Mouse (Mus musculus): ENCODE measurements around the gene Slamf6. TPM values are rescaled to one million over a fixed set of nuclear protein-coding genes. Genes with fewer than 3 reads are reported as not detected.

Gene Slamf6
- polyA plus RNA-seq, 1 experiment from 2014 or later: 0.18 TPM

- Histone ChIP-seq H3K4me1 (ENCODE audit: insufficient read depth) (no peaks in the 10 kb centered on the region), H3K27ac (ENCODE audit: low read depth) (no peak overlapping the region), H3K27me3 (ENCODE audit: insufficient read depth, low read length) (no peaks in the 10 kb centered on the region), H3K4me2 (no peak overlapping the region), H3K9ac (no peak overlapping the region), H3K9me3 (ENCODE audit: low read depth, low read length) (no peaks in the 10 kb centered on the region), H3K4me3 (ENCODE audit: low read depth, low read length) (no peak overlapping the region), H3K36me3 (ENCODE audit: insufficient read depth) (no peaks in the 10 kb centered on the region)
- 84% methylated on average over 5 of the region's 5 CpGs for WGBS
- no peak for TF ChIP-seq CTCF (IDR thresholded peaks at IDR 0.05; ENCODE audit: low read depth)
- no peak for ATAC-seq (ENCODE audit: insufficient read depth)
- DNase-seq: no peak
Measured at GRCm38 (mm10) chr1:171919193-171919592, 1.9 kb downstream of the Slamf6 start.

GRCm38 (mm10) chr1:171919901-171920510 is 2.7 kb downstream of the Slamf6 start:
- no peaks in the 10 kb centered on the region for H3K4me1 ChIP-seq (ENCODE audit: insufficient read depth)
- no peak overlapping the region for H3K4me2 ChIP-seq
- DNase-seq: no peak
- ATAC-seq (ENCODE audit: insufficient read depth): no peak
- 71% methylated on average over 6 of the region's 6 CpGs for WGBS
- TF ChIP-seq CTCF (IDR thresholded peaks at IDR 0.05; ENCODE audit: low read depth): no peak
- H3K9me3 ChIP-seq (ENCODE audit: low read depth, low read length): no peaks in the 10 kb centered on the region
- H3K27ac ChIP-seq (ENCODE audit: low read depth): no peak overlapping the region
- no peaks in the 10 kb centered on the region for H3K36me3 ChIP-seq (ENCODE audit: insufficient read depth)
- H3K4me3 ChIP-seq (ENCODE audit: low read depth, low read length): no peak overlapping the region
- H3K27me3 ChIP-seq (ENCODE audit: insufficient read depth, low read length): no peaks in the 10 kb centered on the region
- H3K9ac ChIP-seq: no peak overlapping the region

DNA sequence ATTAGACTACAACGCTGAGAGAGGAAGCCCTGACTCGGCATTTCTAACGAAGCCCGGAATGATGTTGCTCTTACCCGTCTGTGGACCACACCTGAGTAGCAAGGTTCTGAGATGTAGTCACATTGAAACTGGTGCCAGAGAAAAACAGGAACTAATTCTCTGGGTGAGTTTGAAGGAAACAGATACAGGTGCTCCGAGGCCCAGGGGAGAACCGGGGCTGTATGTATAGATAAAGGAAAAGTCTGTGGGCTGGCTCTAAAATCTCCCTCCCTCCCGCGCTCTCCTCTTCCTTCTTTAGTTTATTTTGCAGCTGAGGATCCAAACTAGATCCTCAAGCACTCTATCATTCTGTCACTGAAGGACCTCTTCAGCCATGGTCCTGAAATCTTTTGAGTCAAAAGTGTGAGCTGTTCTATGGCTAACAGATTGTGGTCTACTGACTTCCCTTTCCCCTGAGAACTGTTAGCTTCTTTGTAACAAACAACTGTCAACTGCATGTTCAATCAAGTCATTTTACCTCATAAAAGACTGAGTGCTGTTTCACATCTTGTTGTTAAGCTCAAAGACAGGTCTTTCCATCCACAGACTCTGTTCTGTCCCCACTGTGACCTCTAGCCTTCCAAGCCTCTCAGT is 3.8 kb downstream of the Slamf6 start:
- TF ChIP-seq CTCF (IDR thresholded peaks at IDR 0.05; ENCODE audit: low read depth): no peak

GRCm38 (mm10) chr1:171921641-171922040 is 4.3 kb downstream of the Slamf6 start:
- Histone ChIP-seq H3K36me3 (ENCODE audit: insufficient read depth) (no peaks in the 10 kb centered on the region), H3K27ac (ENCODE audit: low read depth) (no peak overlapping the region), H3K9ac (no peak overlapping the region), H3K9me3 (ENCODE audit: low read depth, low read length) (no peaks in the 10 kb centered on the region), H3K27me3 (ENCODE audit: insufficient read depth, low read length) (no peaks in the 10 kb centered on the region), H3K4me2 (no peak overlapping the region), H3K4me3 (ENCODE audit: low read depth, low read length) (no peak overlapping the region), H3K4me1 (ENCODE audit: insufficient read depth) (no peaks in the 10 kb centered on the region)
- no peak for DNase-seq
- 62% methylated on average over 2 of the region's 2 CpGs for WGBS
- no peak for ATAC-seq (ENCODE audit: insufficient read depth)
- no peak for TF ChIP-seq CTCF (IDR thresholded peaks at IDR 0.05; ENCODE audit: low read depth)

More for the DNA sequence above, 3.8 kb downstream of the Slamf6 start:
- Histone ChIP-seq H3K4me2 (no peak overlapping the region), H3K4me1 (ENCODE audit: insufficient read depth) (no peaks in the 10 kb centered on the region), H3K27ac (ENCODE audit: low read depth) (no peak overlapping the region), H3K36me3 (ENCODE audit: insufficient read depth) (no peaks in the 10 kb centered on the region), H3K9ac (no peak overlapping the region), H3K4me3 (ENCODE audit: low read depth, low read length) (no peak overlapping the region), H3K9me3 (ENCODE audit: low read depth, low read length) (no peaks in the 10 kb centered on the region), H3K27me3 (ENCODE audit: insufficient read depth, low read length) (no peaks in the 10 kb centered on the region)
- DNase-seq (no peak), ATAC-seq (ENCODE audit: insufficient read depth) (no peak)
- WGBS: 53% methylated on average over 9 of the region's 9 CpGs

DNA sequence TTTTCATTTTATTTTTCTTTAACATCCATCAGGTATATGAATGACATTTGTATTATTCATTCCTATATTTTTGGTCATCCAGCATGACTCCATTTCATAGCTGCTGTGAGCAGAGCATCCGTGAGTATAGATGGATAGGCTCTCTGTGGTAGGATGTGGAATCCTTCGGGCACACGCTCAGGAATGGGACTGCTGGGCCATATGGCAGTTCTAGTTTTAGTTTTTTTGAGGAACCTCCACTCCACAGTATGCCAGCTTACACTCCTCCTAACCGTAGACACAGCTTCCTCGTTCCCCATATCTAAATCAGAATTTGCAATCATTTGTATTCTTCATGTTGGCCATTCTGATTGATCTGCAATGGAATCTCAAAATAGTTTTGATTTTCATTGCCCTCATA is 5.5 kb downstream of the Slamf6 start:
- 89% methylated on average over 5 of the region's 5 CpGs for WGBS
- ATAC-seq (ENCODE audit: insufficient read depth) (no peak), DNase-seq (no peak)
- Histone ChIP-seq H3K9me3 (ENCODE audit: low read depth, low read length) (no peaks in the 10 kb centered on the region), H3K4me2 (no peak overlapping the region), H3K4me3 (ENCODE audit: low read depth, low read length) (no peak overlapping the region), H3K9ac (no peak overlapping the region), H3K27me3 (ENCODE audit: insufficient read depth, low read length) (no peaks in the 10 kb centered on the region), H3K4me1 (ENCODE audit: insufficient read depth) (no peaks in the 10 kb centered on the region), H3K27ac (ENCODE audit: low read depth) (no peak overlapping the region), H3K36me3 (ENCODE audit: insufficient read depth) (no peaks in the 10 kb centered on the region)
- no peak for TF ChIP-seq CTCF (IDR thresholded peaks at IDR 0.05; ENCODE audit: low read depth)

DNA sequence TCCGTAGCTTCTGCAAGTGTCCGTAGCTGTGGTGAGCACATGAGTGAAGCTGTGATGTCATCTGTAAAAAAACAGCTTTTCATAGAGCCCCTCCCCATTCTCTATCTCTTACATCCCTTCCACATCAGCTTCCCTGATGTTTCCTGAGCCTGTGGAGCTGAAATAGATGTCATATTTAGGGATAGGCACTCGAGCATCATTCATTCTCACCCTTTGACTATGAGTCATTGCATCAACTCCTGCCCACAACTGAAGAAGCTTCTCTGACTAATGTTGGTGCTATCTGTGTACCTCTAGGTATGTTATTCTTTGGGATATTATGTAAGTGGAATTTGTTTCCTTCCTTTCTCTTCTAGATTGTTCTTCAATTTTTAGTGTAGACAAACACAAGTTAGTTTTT is 7.6 kb downstream of the Slamf6 start:
- DNase-seq (no peak), ATAC-seq (ENCODE audit: insufficient read depth) (no peak)
- Histone ChIP-seq H3K4me2 (no peak overlapping the region), H3K9ac (no peak overlapping the region), H3K36me3 (ENCODE audit: insufficient read depth) (no peaks in the 10 kb centered on the region), H3K27ac (ENCODE audit: low read depth) (no peak overlapping the region), H3K27me3 (ENCODE audit: insufficient read depth, low read length) (no peaks in the 10 kb centered on the region), H3K9me3 (ENCODE audit: low read depth, low read length) (no peaks in the 10 kb centered on the region), H3K4me3 (ENCODE audit: low read depth, low read length) (no peak overlapping the region), H3K4me1 (ENCODE audit: insufficient read depth) (no peaks in the 10 kb centered on the region)
- no peak for TF ChIP-seq CTCF (IDR thresholded peaks at IDR 0.05; ENCODE audit: low read depth)
- WGBS: 68% methylated on average over 3 of the region's 3 CpGs

DNA sequence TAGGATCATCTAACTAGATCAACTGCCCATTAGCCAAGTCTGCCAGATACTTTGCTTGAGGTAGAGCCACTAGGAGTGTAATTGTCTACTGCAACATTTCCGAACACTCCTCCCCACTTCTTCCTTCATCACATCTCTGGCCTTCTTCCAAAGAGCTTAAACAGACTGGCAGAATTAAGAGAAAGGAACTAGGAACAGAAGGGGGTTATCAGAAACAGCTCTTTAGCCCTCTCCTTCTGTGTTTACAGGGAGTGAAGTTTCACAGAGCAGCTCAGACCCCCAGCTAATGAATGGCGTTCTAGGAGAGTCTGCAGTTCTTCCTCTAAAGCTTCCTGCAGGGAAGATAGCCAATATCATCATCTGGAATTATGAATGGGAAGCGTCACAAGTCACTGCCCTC is 16.5 kb downstream of the Slamf6 start:
- no peak for TF ChIP-seq CTCF (IDR thresholded peaks at IDR 0.05; ENCODE audit: low read depth)
- Histone ChIP-seq H3K9me3 (ENCODE audit: low read depth, low read length) (no peaks in the 10 kb centered on the region), H3K27me3 (ENCODE audit: insufficient read depth, low read length) (no peaks in the 10 kb centered on the region), H3K9ac (no peak overlapping the region), H3K27ac (ENCODE audit: low read depth) (no peak overlapping the region), H3K36me3 (ENCODE audit: insufficient read depth) (no peaks in the 10 kb centered on the region), H3K4me2 (no peak overlapping the region), H3K4me1 (ENCODE audit: insufficient read depth) (no peaks in the 10 kb centered on the region), H3K4me3 (ENCODE audit: low read depth, low read length) (no peak overlapping the region)
- DNase-seq (peak; percentile 67), ATAC-seq (ENCODE audit: insufficient read depth) (peak; percentile 35; the same call in 1 of the 2 replicates)
- WGBS: 26% methylated on average over 3 of the region's 3 CpGs

Measured in lung, embryonic 14.5 days (tissue).